Mouse (Mus musculus) erythroblast, embryonic 14.5 days (primary cell): ENCODE measurements around the gene Nelfe.
"Not testable (repeated sequence)": the region's sequence is repeated elsewhere in the genome, so short reads cannot be mapped to it uniquely, and the experiment has no call there.

Experiments used
- GATA1 ChIP-seq: IDR thresholded peaks from 2 replicates; pipeline ENCODE4 v1.6.1; 2012; ENCODE audit warnings: low read length, inconsistent platforms, mixed read lengths
- TAL1 ChIP-seq: IDR thresholded peaks from 3 replicates; pipeline ENCODE4 v1.6.1; 2012; ENCODE audit warnings: low read length, inconsistent platforms, mixed read lengths

DNA sequence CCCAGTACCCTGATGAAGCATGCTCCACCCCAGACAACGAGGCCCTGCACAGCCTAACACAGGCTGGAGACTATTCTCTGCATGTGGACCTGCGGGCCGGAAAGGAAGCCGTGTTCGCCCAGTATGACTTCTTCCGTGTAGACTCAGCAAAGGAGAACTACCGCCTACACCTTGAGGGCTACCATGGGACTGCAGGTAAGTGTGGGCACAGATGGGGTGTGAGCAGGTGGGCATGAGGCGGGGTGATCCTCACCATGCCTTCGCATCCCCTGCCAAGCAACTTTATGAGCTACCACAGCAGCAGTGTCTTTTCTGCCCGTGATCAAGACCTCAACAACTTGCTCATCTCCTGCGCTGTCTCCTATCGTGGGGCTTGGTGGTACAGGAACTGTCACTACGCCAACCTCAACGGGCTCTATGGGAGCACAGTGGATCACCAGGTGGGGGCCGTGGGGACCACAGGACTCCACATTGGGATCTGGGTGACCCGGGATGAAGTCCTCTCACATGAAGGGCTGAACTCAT is 49.3 kb upstream of the Nelfe start:
- TF ChIP-seq GATA1, TAL1: not testable (repeated sequence)
